Mouse (Mus musculus) brain, embryonic 14.5 days (tissue): Measurements from ENCODE around the gene Cnfn. TPM values are rescaled to one million over a fixed set of nuclear protein-coding genes. Genes with fewer than 3 reads are reported as not detected.
A peak's percentile ranks its signal among the peaks of the same experiment; 100 is the strongest.

ENCODE experiments used
- DNase-seq: peaks from one replicate; pipeline ENCODE4 v3.0.0-alpha.2; 2011; ENCODE audit warnings: low read depth
- CTCF ChIP-seq: fragments of 200-500 bp; IDR thresholded peaks from 2 replicates; pipeline ENCODE4 v1.5.1; 2012; ENCODE audit warnings: inconsistent platforms, mild to moderate bottlenecking, moderate library complexity, borderline replicate concordance; ENCODE audit not compliant: insufficient read depth, insufficient read length; ENCODE audit errors: extremely low read depth
- POLR2A ChIP-seq: fragments of 200-500 bp; IDR thresholded peaks from 2 replicates; pipeline ENCODE4 v1.6.1; 2012; ENCODE audit warnings: mild to moderate bottlenecking, inconsistent platforms, borderline replicate concordance; ENCODE audit not compliant: poor library complexity, insufficient read depth, insufficient read length, severe bottlenecking; ENCODE audit errors: extremely low read depth
- polyA plus RNA-seq: library from polyadenylated mRNA; depleted of rRNA; stranded (reverse); fragments of >200 nt; gene quantifications from 2 replicates; pipeline ENCODE4 v1.2.3, GENCODE M21; 2012

Cnfn gene
- polyA plus RNA-seq, 1 experiment: not detected

GRCm38 (mm10) chr7:25378181-25379100 is 8.9 kb upstream of the Cnfn start:
- TF ChIP-seq CTCF: no peak
- no peak for TF ChIP-seq POLR2A
- DNase-seq: no peak

- DNase-seq: peak; percentile 12
- TF ChIP-seq CTCF (peak; percentile 39; the same call in 1 of the 2 replicates), POLR2A (no peak)
Measured at GRCm38 (mm10) chr7:25377100-25377700, 7.7 kb upstream of the Cnfn start.

GRCm38 (mm10) chr7:25376556-25376955 is 7.0 kb upstream of the Cnfn start:
- peak; percentile 88 for DNase-seq
- no peak for TF ChIP-seq CTCF
- TF ChIP-seq POLR2A: no peak

- no peak for DNase-seq
- no peak for TF ChIP-seq POLR2A
- no peak for TF ChIP-seq CTCF
Measured at GRCm38 (mm10) chr7:25372441-25372840, 2.9 kb upstream of the Cnfn start.

GRCm38 (mm10) chr7:25368333-25368732 is 1.2 kb downstream of the Cnfn start:
- no peak for DNase-seq
- TF ChIP-seq CTCF (no peak), POLR2A (no peak)

- TF ChIP-seq CTCF: peak; percentile 48; the same call in 1 of the 2 replicates
- TF ChIP-seq POLR2A: no peak
- DNase-seq: no peak
Measured at GRCm38 (mm10) chr7:25367632-25368293, 1.8 kb downstream of the Cnfn start.

GRCm38 (mm10) chr7:25365937-25366625 is 3.4 kb downstream of the Cnfn start:
- peak; percentile 69 for DNase-seq

GRCm38 (mm10) chr7:25363632-25364031 is 5.9 kb downstream of the Cnfn start:
- TF ChIP-seq CTCF (no peak), POLR2A (no peak)

More at GRCm38 (mm10) chr7:25365937-25366625, 3.4 kb downstream of the Cnfn start:
- TF ChIP-seq POLR2A (no peak), CTCF (no peak)

GRCm38 (mm10) chr7:25363151-25363550 is 6.4 kb downstream of the Cnfn start:
- TF ChIP-seq CTCF: peak; percentile 43; the same call in 1 of the 2 replicates
- TF ChIP-seq POLR2A: no peak
- DNase-seq: no peak

More at GRCm38 (mm10) chr7:25363632-25364031, 5.9 kb downstream of the Cnfn start:
- no peak for DNase-seq

- DNase-seq: peak; percentile 63
- TF ChIP-seq CTCF: no peak
- TF ChIP-seq POLR2A: no peak
Measured at GRCm38 (mm10) chr7:25358721-25359206, 10.8 kb downstream of the Cnfn start.
